Mouse (Mus musculus) heart, embryonic 11.5 days (tissue): ENCODE results near the gene Mettl3. TPM values are rescaled to one million over a fixed set of nuclear protein-coding genes. Genes with fewer than 3 reads are reported as not detected.
A peak's percentile ranks its signal among the peaks of the same experiment; 100 is the strongest.

Experiments used
- ATAC-seq: fragments of 200-750 bp; cut with Nextera tagmentation; replicated peaks from 2 replicates; pipeline ENCODE4 v1.8.0; 2017; ENCODE audit warnings: moderate library complexity; ENCODE audit not compliant: insufficient number of reproducible peaks, low FRiP score, low TSS enrichment
- H3K27ac ChIP-seq: fragments of 300-500 bp; sonication (generic); 2 replicates; pipeline ENCODE4 v1.5.1; 2014; ENCODE audit warnings: mild to moderate bottlenecking, low read depth, low read length
- H3K27me3 ChIP-seq: fragments of 300-500 bp; sonication (generic); 2 replicates; pipeline ENCODE4 v1.6.1; 2014; ENCODE audit warnings: mild to moderate bottlenecking, low read length, mixed read lengths; ENCODE audit not compliant: control insufficient read depth, insufficient read depth
- H3K36me3 ChIP-seq: fragments of 300-500 bp; sonication (generic); 2 replicates; pipeline ENCODE4 v1.6.1; 2014; ENCODE audit warnings: mild to moderate bottlenecking, low read length, moderate library complexity, mixed read lengths; ENCODE audit not compliant: control insufficient read depth, insufficient read depth
- H3K4me1 ChIP-seq: fragments of 300-500 bp; sonication (generic); 2 replicates; pipeline ENCODE4 v1.6.1; 2014; ENCODE audit warnings: low read length; ENCODE audit not compliant: control insufficient read depth, insufficient read depth
- H3K4me2 ChIP-seq: fragments of 300-500 bp; sonication (generic); 2 replicates; pipeline ENCODE4 v1.6.1; 2014; ENCODE audit warnings: mild to moderate bottlenecking, moderate library complexity
- H3K4me3 ChIP-seq: fragments of 300-500 bp; sonication (generic); 2 replicates; pipeline ENCODE4 v1.5.1; 2014; ENCODE audit warnings: low read depth, low read length
- H3K9ac ChIP-seq: fragments of 300-500 bp; sonication (generic); 2 replicates; pipeline ENCODE4 v1.6.1; 2014; ENCODE audit warnings: mild to moderate bottlenecking, low read depth, low read length, moderate library complexity
- H3K9me3 ChIP-seq: fragments of 300-500 bp; sonication (generic); replicated peaks from 2 replicates; pipeline ENCODE4 v1.6.1; 2016; ENCODE audit warnings: low read length; ENCODE audit not compliant: control insufficient read depth
- WGBS: fragments of 180-500 bp; shearing (Covaris S2); extraction: QIAGEN DNeasy Blood & Tissue Kit; methylation state at CpG from one replicate; pipeline ENCODE4 v1.1.7; 2014; ENCODE audit not compliant: insufficient replicate concordance; 5-methylcytosine and 5-hydroxymethylcytosine counted together
- polyA plus RNA-seq: library from polyadenylated mRNA; unstranded; fragments of >200 nt; fragmentation: Nextera tagmentation; extraction: Ambion mirVana; gene quantifications from 2 replicates; pipeline ENCODE4 v1.2.1, GENCODE M21; 2014

The Mettl3 gene
- polyA plus RNA-seq, 1 experiment from 2014 or later, result 29.3 TPM

DNA sequence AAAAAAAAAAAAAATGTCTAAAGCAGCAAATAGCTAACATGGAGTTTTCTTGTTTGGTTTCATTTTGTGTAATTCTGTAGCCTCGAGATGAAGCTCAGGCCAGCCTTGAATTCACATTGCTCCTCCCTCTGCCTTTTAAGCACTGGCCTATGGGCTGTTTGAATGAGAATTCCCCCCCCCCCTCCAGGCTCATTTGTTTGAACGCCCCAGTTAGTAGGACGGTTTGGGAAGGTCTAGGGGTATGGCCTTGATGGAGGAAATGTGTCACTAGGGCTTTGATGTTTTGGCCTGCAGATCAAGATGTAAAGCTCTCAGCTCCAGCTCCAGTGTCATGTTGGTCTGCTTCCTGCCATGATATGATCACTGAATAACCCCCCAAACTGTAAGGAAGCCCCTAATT, 32.1 kb downstream of the Mettl3 start:
- no peak overlapping the region for H3K27ac ChIP-seq
- H3K27me3 ChIP-seq, result no peaks in the 10 kb centered on the region
- H3K4me1 ChIP-seq, result no peaks in the 10 kb centered on the region
- 0 out of 2 replicates have a peak, but pooled peaks cover 2% of the 10 kb centered on the region for H3K36me3 ChIP-seq
- H3K4me2 ChIP-seq, result no peak overlapping the region
- no peak for ATAC-seq
- no peaks in the 10 kb centered on the region for H3K9me3 ChIP-seq
- H3K4me3 ChIP-seq, result no peak overlapping the region
- WGBS, result 62% methylated on average over 3 of the region's 3 CpGs
- no peak overlapping the region for H3K9ac ChIP-seq

DNA sequence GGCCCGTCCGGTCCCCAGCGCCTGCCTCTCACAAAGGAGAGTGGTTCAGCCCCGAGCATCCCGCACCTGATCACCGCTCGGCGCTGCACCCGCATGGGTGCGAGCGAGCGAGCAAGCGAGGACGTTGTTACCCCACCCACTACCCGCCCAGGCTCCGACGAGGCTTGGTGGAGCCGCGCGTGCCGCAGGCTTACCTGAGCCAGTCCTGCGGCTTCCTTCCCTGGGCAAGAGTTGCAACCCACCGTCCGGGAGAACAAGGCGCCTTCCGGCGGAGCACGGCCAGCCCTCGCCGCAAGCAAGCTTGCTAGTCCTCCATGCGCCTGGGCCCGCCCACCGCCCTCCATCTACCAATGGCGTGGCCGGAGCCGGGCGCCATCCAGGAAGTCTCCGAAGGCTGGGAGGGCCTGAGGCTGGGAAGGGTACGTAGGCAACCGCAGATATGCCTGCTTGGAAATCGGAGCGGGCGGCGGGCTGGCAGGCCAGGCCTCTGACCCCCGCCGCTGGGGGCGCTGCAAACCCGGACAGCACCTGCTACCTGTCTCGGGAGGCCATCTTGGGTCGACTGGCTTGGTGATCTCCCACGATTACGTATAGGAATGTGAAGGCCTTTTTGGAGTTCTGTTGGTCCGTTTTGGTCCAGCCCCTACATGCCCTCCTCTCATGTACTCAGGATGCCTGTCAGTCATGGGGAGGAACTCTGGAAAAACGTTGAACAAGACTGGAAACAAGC, 47.3 kb downstream of the Mettl3 start, which contains the start of gene Chd8:
TSS of gene Chd8 (minus strand) at position 297 of the 730 bp plus-strand sequence.
- H3K4me2 ChIP-seq, result peak within 1 kb of the TSS; percentile 70
- H3K27me3 ChIP-seq, result no peaks in the 10 kb centered on the region
- under 1% methylated on average over 54 of the region's 54 CpGs for WGBS
- H3K4me1 ChIP-seq, result peaks cover 4% of the 10 kb centered on the region
- ATAC-seq, result peak; percentile 100
- no peaks in the 10 kb centered on the region for H3K9me3 ChIP-seq
- H3K4me3 ChIP-seq, result peak within 1 kb of the TSS; percentile 74
- peak within 1 kb of the TSS; percentile 84 for H3K9ac ChIP-seq
- H3K36me3 ChIP-seq, result no peaks in the 10 kb centered on the region
- H3K27ac ChIP-seq, result peak within 1 kb of the TSS; percentile 78

DNA sequence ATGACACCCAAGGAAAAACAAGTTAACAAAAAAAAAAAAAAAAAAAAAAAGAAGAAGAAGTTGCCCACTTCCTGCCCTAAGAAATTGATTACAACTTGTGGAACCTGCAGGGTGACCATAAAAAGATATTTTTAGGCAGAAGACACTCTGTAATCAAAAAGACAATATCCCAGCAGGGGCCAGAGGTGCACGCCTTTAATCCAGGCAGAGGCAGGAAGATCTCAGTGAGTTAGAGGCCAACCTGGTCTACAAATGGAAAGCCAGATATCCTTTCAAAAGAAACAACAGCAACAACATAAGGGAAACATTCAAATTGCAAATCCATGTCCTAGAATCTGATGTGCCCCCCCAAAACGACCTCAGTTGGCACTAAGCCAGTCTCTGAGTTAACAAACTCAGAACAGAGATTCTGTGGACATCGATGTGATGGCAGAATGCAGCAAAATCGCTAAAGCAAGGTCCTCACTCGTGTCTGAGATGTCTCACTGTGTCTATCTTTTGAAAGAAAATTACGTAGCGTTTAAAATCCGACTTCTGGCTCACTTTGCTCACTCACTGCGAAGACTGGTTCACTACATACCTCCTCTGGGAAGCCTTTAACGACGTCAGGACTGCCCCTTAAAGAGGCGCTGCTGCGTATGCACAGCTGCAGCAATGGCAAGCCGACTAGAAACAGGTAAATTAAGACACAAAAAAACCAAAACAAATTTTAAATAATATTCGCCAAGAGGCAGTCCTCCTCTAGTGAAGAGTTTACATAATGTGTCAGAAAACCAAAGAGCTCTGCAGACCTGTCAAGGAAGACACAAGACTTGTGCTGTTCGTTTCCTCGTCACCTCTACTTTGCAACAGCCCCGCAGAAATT, 48.4 kb downstream of the Mettl3 start:
- Histone ChIP-seq H3K4me1 (peaks cover 4% of the 10 kb centered on the region), H3K27me3 (no peaks in the 10 kb centered on the region), H3K9me3 (no peaks in the 10 kb centered on the region), H3K36me3 (no peaks in the 10 kb centered on the region), H3K27ac (peak overlapping the region; percentile 78), H3K9ac (peak overlapping the region; percentile 84), H3K4me3 (peak overlapping the region; percentile 74), H3K4me2 (peak overlapping the region; percentile 70)
- WGBS, result 9% methylated on average over 18 of the region's 18 CpGs
- no peak for ATAC-seq

DNA sequence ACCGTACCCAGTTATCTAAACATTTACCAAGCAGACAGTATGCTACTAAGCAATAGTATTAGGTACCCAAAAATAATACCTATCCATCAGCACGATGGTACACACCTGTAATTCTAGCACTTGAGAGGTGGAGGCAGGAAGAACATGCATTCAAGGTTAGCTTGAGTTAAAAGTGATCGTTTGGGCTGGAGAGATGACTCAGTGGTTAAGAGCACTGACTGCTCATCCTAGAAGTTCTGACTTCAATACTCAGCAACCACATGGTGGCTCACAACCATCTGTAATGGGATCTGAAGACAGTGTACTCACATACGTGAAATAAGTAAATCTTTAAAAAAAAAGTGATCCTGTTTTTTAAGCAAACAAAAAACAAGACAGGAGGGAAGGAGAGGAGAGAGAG, 58.8 kb downstream of the Mettl3 start:
- H3K4me3 ChIP-seq, result no peak overlapping the region
- H3K27me3 ChIP-seq, result no peaks in the 10 kb centered on the region
- H3K27ac ChIP-seq, result no peak overlapping the region
- H3K9me3 ChIP-seq, result no peaks in the 10 kb centered on the region
- WGBS, result 77% methylated on average over 4 of the region's 4 CpGs
- peaks cover 10% of the 10 kb centered on the region for H3K4me1 ChIP-seq
- no peak overlapping the region for H3K4me2 ChIP-seq
- no peak overlapping the region for H3K9ac ChIP-seq
- no peak for ATAC-seq
- H3K36me3 ChIP-seq, result no peaks in the 10 kb centered on the region

Other genes with a start within 250 kb of the Mettl3 start
- 456 and 484 TPM in 2 replicates for gene Hnrnpc, start 201.1 kb downstream of the Mettl3 start, polyA plus RNA-seq
- gene Rpgrip1, start 194.4 kb downstream of the Mettl3 start, polyA plus RNA-seq, result 46.5 and 49.7 TPM in 2 replicates
- gene Supt16, start 107.7 kb downstream of the Mettl3 start, polyA plus RNA-seq, result 28.0 and 50.5 TPM in 2 replicates
- 34.5 and 36.9 TPM in 2 replicates for gene Chd8, start 47.3 kb downstream of the Mettl3 start, polyA plus RNA-seq
- 36.5 and 43.8 TPM in 2 replicates for gene Tox4, start 26.0 kb downstream of the Mettl3 start, polyA plus RNA-seq
- 16.4 and 20.8 TPM in 2 replicates for gene Rab2b, start 25.6 kb downstream of the Mettl3 start, polyA plus RNA-seq
- gene Sall2, start 23.6 kb upstream of the Mettl3 start, polyA plus RNA-seq, result 9.8 and 12.0 TPM in 2 replicates
- gene Olfr1513, start 51.3 kb upstream of the Mettl3 start, polyA plus RNA-seq, result not detected in 2 replicates
- not detected in 2 replicates for gene Olfr1512, start 74.0 kb upstream of the Mettl3 start, polyA plus RNA-seq
- gene Olfr1511, start 92.3 kb upstream of the Mettl3 start, polyA plus RNA-seq, result not detected in 2 replicates
- not detected in 2 replicates for gene Olfr1510, start 109.2 kb upstream of the Mettl3 start, polyA plus RNA-seq
- not detected in 2 replicates for gene Olfr1509, start 137.9 kb upstream of the Mettl3 start, polyA plus RNA-seq
- gene Olfr1508, start 162.4 kb upstream of the Mettl3 start, polyA plus RNA-seq, result not detected in 2 replicates
- not detected in 2 replicates for gene Olfr1507, start 190.6 kb upstream of the Mettl3 start, polyA plus RNA-seq